Mouse (Mus musculus) C2C12 (cell line): ENCODE results near the gene Hivep2. TPM values are rescaled to one million over a fixed set of nuclear protein-coding genes. Genes with fewer than 3 reads are reported as not detected.

Experiments
- H3K27me3 ChIP-seq: one replicate; pipeline ENCODE4 v1.6.1; 2011; ENCODE audit not compliant: control insufficient read depth, insufficient read depth, insufficient read length
- H3K36me3 ChIP-seq: one replicate; pipeline ENCODE4 v1.6.1; 2011; ENCODE audit not compliant: control insufficient read depth, insufficient read depth
- H3K4me3 ChIP-seq: one replicate; pipeline ENCODE4 v1.5.1; 2011; ENCODE audit warnings: mild to moderate bottlenecking, control low read depth; ENCODE audit not compliant: poor library complexity, insufficient read depth, severe bottlenecking
- H3K79me2 ChIP-seq: one replicate; pipeline ENCODE4 v1.6.1; 2011; ENCODE audit not compliant: control insufficient read depth, insufficient read depth
- H3K79me3 ChIP-seq: one replicate; pipeline ENCODE4 v1.6.1; 2011; ENCODE audit warnings: low read depth, control low read depth
- H3ac ChIP-seq: one replicate; pipeline ENCODE3; 2011; ENCODE audit warnings: low read depth; ENCODE audit not compliant: control insufficient read depth, insufficient read length
- CEBPB ChIP-seq: IDR thresholded peaks from one replicate; pipeline ENCODE4 v1.6.1; 2011; ENCODE audit warnings: low read depth, mild to moderate bottlenecking, control low read depth, moderate library complexity
- CTCF ChIP-seq: IDR thresholded peaks from one replicate; pipeline ENCODE4 v1.5.1; 2011; ENCODE audit not compliant: control insufficient read depth, insufficient read depth, insufficient read length
- FOSL1 ChIP-seq: IDR thresholded peaks from one replicate; pipeline ENCODE4 v1.8.0; 2011; ENCODE audit warnings: mild to moderate bottlenecking, low read length; ENCODE audit not compliant: poor library complexity, insufficient read depth, severe bottlenecking
- MAX ChIP-seq: IDR thresholded peaks from one replicate; pipeline ENCODE4 v1.6.1; 2011; ENCODE audit warnings: mild to moderate bottlenecking, control low read depth
- MYOD1 ChIP-seq: IDR thresholded peaks from one replicate; pipeline ENCODE4 v1.6.1; 2011; ENCODE audit warnings: low read depth; ENCODE audit not compliant: control insufficient read depth, insufficient read length
- MYOG ChIP-seq: IDR thresholded peaks from one replicate; pipeline ENCODE4 v1.6.1; 2011; ENCODE audit not compliant: control insufficient read depth, insufficient read length; ENCODE audit errors: extremely low read depth
- USF1 ChIP-seq: IDR thresholded peaks from one replicate; pipeline ENCODE4 v1.6.1; 2011; ENCODE audit warnings: low read depth, mild to moderate bottlenecking, control low read depth, moderate library complexity
- polyA plus RNA-seq: library from polyadenylated mRNA; unstranded; fragments of >200 nt; fragmentation: generic; extraction: Trizol; gene quantifications from one replicate; pipeline ENCODE4 v1.2.1, GENCODE M21; 2012; ENCODE audit warnings: missing spikeins

Hivep2 gene
- polyA plus RNA-seq, 1 experiment, result 2.9 TPM

DNA sequence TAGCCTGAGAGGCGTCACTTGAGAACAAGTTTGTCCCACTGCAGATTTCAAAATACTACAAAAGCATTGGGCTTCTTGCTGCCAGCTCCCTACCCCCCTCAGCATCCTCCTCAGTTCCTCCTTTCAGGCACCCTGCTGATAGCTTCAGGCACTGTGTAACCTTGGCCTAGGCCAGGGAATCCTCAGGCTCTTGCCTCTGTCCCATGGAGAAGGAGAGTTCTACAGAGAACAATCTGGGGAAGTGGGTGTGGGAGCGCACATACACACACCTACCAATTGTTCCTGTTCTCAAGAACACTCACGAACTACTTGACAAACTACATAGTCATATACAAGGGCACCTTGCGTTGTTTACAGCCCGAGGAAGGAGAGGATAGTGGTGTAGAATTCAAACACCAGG lies 109.9 kb downstream of the Hivep2 start:
- H3K79me3 ChIP-seq, result no peaks in the 10 kb centered on the region
- H3K79me2 ChIP-seq, result no peaks in the 10 kb centered on the region
- no peak overlapping the region for H3K4me3 ChIP-seq
- H3K36me3 ChIP-seq, result no peaks in the 10 kb centered on the region
- TF ChIP-seq MYOG (no peak), USF1 (no peak), MAX (no peak), CTCF (no peak), MYOD1 (no peak), CEBPB (no peak), FOSL1 (no peak)
- H3ac ChIP-seq, result no peak overlapping the region
- H3K27me3 ChIP-seq, result no peaks in the 10 kb centered on the region

DNA sequence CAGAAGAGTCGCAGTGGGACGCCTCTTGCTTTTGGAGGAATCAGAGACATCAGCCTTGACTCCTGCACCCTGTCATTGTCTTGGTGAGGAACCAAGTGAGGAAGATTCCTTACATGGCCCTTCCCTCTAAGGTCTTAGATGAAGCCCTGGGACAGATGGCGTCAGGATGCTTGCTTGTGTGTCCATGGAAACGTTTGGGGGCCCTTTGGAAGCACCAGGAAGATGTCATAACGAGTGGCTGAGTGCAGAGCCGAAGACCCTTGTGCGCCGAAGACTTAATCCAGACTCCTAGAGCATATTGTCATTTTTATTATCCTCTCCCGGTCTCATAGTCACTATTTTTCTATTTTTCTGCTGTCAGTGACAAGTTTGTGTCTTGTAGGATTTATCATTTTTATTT lies 111.0 kb downstream of the Hivep2 start:
- no peak overlapping the region for H3K4me3 ChIP-seq
- H3K27me3 ChIP-seq, result no peaks in the 10 kb centered on the region
- TF ChIP-seq FOSL1, result no peak
- no peak for TF ChIP-seq USF1
- no peak for TF ChIP-seq MYOD1
- no peak for TF ChIP-seq CEBPB
- no peak for TF ChIP-seq CTCF
- TF ChIP-seq MYOG, result no peak
- TF ChIP-seq MAX, result no peak
- no peak overlapping the region for H3ac ChIP-seq
- H3K79me2 ChIP-seq, result no peaks in the 10 kb centered on the region
- no peaks in the 10 kb centered on the region for H3K79me3 ChIP-seq
- no peaks in the 10 kb centered on the region for H3K36me3 ChIP-seq

DNA sequence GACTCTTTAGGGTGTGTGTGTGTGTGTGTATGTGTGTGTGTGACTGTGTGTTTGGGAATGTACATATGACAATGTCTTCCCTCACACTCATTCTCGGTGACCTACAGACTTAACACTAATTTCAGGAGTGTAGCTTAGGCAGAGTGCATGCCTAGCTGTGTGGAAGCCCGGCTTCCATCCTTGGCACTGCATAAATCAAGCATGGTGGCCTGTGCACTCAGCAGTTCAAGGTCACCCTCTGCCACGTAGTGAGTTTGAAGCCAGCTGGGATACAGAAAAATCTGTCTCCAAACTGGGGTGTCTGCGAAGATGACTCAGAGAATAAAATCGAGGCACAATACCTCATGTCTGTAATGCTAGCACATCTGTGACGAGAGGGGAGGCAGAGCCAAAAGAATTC lies 115.0 kb downstream of the Hivep2 start:
- no peaks in the 10 kb centered on the region for H3K79me3 ChIP-seq
- H3ac ChIP-seq, result no peak overlapping the region
- no peak overlapping the region for H3K4me3 ChIP-seq
- no peaks in the 10 kb centered on the region for H3K79me2 ChIP-seq
- TF ChIP-seq CEBPB (no peak), FOSL1 (no peak), MYOD1 (no peak), USF1 (no peak), MYOG (no peak), MAX (no peak), CTCF (no peak)
- H3K27me3 ChIP-seq, result no peaks in the 10 kb centered on the region
- no peaks in the 10 kb centered on the region for H3K36me3 ChIP-seq

DNA sequence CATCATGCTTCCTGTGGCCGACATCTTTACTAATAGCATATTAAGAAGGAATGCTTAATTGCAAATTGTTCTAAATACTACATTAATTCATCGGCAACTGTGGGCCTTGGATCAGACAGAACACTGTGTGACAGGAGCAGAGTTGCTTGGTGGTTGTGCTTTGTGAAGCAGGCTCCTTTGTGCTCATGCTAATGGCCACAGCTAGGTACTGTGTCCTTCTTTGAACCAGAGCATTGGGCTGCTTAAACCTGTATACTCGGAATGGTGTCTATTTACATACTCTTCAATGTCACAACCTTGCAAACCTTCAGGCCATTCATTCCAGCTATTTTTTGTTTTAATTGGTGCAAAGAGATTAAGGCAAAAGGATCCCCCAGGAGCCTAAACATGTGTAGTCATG lies 115.9 kb downstream of the Hivep2 start:
- Histone ChIP-seq H3K4me3 (no peak overlapping the region), H3K79me3 (no peaks in the 10 kb centered on the region), H3ac (no peak overlapping the region), H3K36me3 (no peaks in the 10 kb centered on the region), H3K27me3 (no peaks in the 10 kb centered on the region), H3K79me2 (no peaks in the 10 kb centered on the region)
- TF ChIP-seq MAX (no peak), MYOG (no peak), CTCF (no peak), CEBPB (no peak), FOSL1 (no peak), MYOD1 (no peak), USF1 (no peak)

DNA sequence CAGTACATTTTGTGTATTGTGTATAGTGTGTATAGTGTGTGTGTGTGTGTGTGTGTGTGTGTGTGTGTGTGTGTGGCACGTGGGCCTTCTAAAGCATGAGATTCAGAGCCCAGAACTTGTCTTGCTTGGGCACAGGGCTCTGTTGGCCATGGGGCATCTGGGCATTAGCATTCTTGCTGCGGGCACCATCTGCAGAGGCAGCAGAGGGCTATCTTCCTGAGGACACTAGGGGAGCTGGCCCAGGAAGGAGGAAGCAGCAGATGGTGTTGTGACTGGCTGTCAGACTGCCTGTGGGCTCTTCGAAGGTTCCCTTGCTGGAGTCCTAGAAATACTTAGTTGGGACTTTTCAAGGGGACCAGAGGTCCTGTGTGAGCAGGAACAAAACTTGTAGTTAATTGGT lies 116.4 kb downstream of the Hivep2 start:
- Histone ChIP-seq H3ac (no peak overlapping the region), H3K36me3 (no peaks in the 10 kb centered on the region), H3K4me3 (no peak overlapping the region), H3K79me2 (no peaks in the 10 kb centered on the region), H3K27me3 (no peaks in the 10 kb centered on the region), H3K79me3 (no peaks in the 10 kb centered on the region)
- no peak for TF ChIP-seq MYOD1
- no peak for TF ChIP-seq MYOG
- no peak for TF ChIP-seq CTCF
- TF ChIP-seq CEBPB, result no peak
- no peak for TF ChIP-seq USF1
- TF ChIP-seq MAX, result no peak
- no peak for TF ChIP-seq FOSL1

DNA sequence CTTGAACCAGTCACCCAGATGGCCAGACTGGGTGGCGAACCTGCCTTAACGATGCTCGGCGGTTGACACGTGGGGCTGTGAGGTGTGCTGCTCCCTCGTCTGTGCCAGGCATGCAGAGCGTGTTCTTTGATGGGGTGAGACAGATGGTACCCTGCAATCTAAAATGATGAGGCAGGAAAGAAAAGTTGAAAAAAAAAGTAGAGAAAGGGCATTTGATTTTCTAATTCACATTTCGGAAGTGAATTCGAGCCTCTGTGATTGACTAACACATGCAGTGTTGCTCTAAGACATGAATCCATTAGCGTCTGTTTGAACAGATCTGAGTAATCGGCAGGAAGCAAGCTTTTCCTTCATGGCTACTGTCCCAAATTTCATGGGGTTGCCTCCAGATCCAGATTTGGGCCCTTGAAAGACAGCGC lies 119.4 kb downstream of the Hivep2 start:
- no peak overlapping the region for H3K4me3 ChIP-seq
- no peaks in the 10 kb centered on the region for H3K79me3 ChIP-seq
- H3ac ChIP-seq, result no peak overlapping the region
- no peak for TF ChIP-seq FOSL1
- no peak for TF ChIP-seq CEBPB
- TF ChIP-seq MYOD1, result no peak
- no peak for TF ChIP-seq USF1
- TF ChIP-seq MYOG, result no peak
- no peak for TF ChIP-seq MAX
- TF ChIP-seq CTCF, result no peak
- no peaks in the 10 kb centered on the region for H3K79me2 ChIP-seq
- H3K36me3 ChIP-seq, result no peaks in the 10 kb centered on the region
- H3K27me3 ChIP-seq, result no peaks in the 10 kb centered on the region
